Comparison of ENCODE assay signal across 9 mouse cellular contexts in genomic region chr15:79506460-79506859, GRCm38 (mm10). TPM values are rescaled to one million over a fixed set of nuclear protein-coding genes. Genes with fewer than 3 reads are reported as not detected.
DNase-seq lines count a peak whose midpoint lies in the region; ATAC-seq and TF ChIP-seq lines count a peak whose summit lies in the region.
"Had no signal": no experiment of that assay in that cellular context is flagged by ENCODE, and none has a peak within 500 bp of the region (broad histone marks: within the 10 kb centered on the region; RNA-seq: fewer than 3 reads in every experiment).

No protein-coding gene starts in this region.

- TF ChIP-seq EP300 in stomach, postnatal 0 days (optimal IDR thresholded peaks at IDR 0.05), result no peak

- no peak overlapping the region for H3K27ac ChIP-seq in intestine, embryonic 16.5 days (ENCODE audit: low read length)
- no peak overlapping the region for H3K27ac ChIP-seq in intestine, embryonic 15.5 days
- no peak overlapping the region for H3K27ac ChIP-seq in stomach, embryonic 14.5 days (ENCODE audit: low read length)
- H3K27ac ChIP-seq in stomach, postnatal 0 days (replicated peaks), result no peak overlapping the region
- H3K27ac ChIP-seq in limb, embryonic 13.5 days, result no peak overlapping the region

- no peaks in the 10 kb centered on the region for H3K36me3 ChIP-seq in intestine, embryonic 16.5 days (ENCODE audit: control insufficient read depth, insufficient read depth, low read length)
- no peaks in the 10 kb centered on the region for H3K36me3 ChIP-seq in intestine, embryonic 15.5 days
- H3K36me3 ChIP-seq in stomach, embryonic 14.5 days (ENCODE audit: control insufficient read depth, insufficient read depth, low read length), result no peaks in the 10 kb centered on the region
- no peaks in the 10 kb centered on the region for H3K36me3 ChIP-seq in stomach, postnatal 0 days (ENCODE audit: control insufficient read depth, insufficient read depth, low read length)
- H3K36me3 ChIP-seq in limb, embryonic 13.5 days, result no peaks in the 10 kb centered on the region

- H3K9me3 ChIP-seq in intestine, embryonic 16.5 days (ENCODE audit: control insufficient read depth, low read length), result no peaks in the 10 kb centered on the region
- H3K9me3 ChIP-seq in intestine, embryonic 15.5 days, result no peaks in the 10 kb centered on the region
- no peaks in the 10 kb centered on the region for H3K9me3 ChIP-seq in stomach, embryonic 14.5 days (ENCODE audit: control insufficient read depth, low read depth, low read length)
- no peaks in the 10 kb centered on the region for H3K9me3 ChIP-seq in stomach, postnatal 0 days (ENCODE audit: control insufficient read depth, low read length)
- no peaks in the 10 kb centered on the region for H3K9me3 ChIP-seq in limb, embryonic 13.5 days

- WGBS in intestine, embryonic 16.5 days, result 33% methylated on average over 7 of the region's 7 CpGs
- 27% methylated on average over 7 of the region's 7 CpGs for WGBS in intestine, embryonic 15.5 days
- WGBS in stomach, embryonic 14.5 days, result 29% methylated on average over 7 of the region's 7 CpGs
- 28% methylated on average over 7 of the region's 7 CpGs for WGBS in stomach, postnatal 0 days
- 32% methylated on average over 7 of the region's 7 CpGs for WGBS in limb, embryonic 13.5 days

- no peak for TF ChIP-seq CTCF in stomach, postnatal 0 days (IDR thresholded peaks at IDR 0.05; ENCODE audit: low read depth)

- no peak overlapping the region for H3K4me2 ChIP-seq in intestine, embryonic 16.5 days (ENCODE audit: low read depth, low read length)
- no peak overlapping the region for H3K4me2 ChIP-seq in intestine, embryonic 15.5 days (replicated peaks)
- peak overlapping the region; percentile 100; the same call in 1 of the 2 replicates for H3K4me2 ChIP-seq in stomach, embryonic 14.5 days (replicated peaks; ENCODE audit: low read depth, low read length)
- no peak overlapping the region for H3K4me2 ChIP-seq in stomach, postnatal 0 days (replicated peaks; ENCODE audit: low read depth)
- H3K4me2 ChIP-seq in limb, embryonic 13.5 days (replicated peaks), result peak overlapping the region; percentile 100; the same call in 1 of the 2 replicates

- no peak for ATAC-seq in intestine, embryonic 16.5 days
- ATAC-seq in intestine, embryonic 15.5 days, result no peak
- no peak for ATAC-seq in stomach, embryonic 14.5 days (ENCODE audit: insufficient number of reproducible peaks, insufficient read depth, low FRiP score, low read depth)
- ATAC-seq in stomach, postnatal 0 days (ENCODE audit: low FRiP score, low TSS enrichment), result no peak
- ATAC-seq in limb, embryonic 13.5 days (ENCODE audit: low FRiP score, low read depth), result no peak
- no peak for ATAC-seq in megakaryocyte progenitor cell, adult 5-6 weeks (replicated peaks; ENCODE audit: poor library complexity)

- peaks cover 73% of the 10 kb centered on the region for H3K27me3 ChIP-seq in intestine, embryonic 16.5 days (replicated peaks; ENCODE audit: control insufficient read depth, insufficient read depth, low read length)
- peaks cover 91% of the 10 kb centered on the region for H3K27me3 ChIP-seq in intestine, embryonic 15.5 days (replicated peaks)
- peaks cover 57% of the 10 kb centered on the region for H3K27me3 ChIP-seq in stomach, embryonic 14.5 days (ENCODE audit: control insufficient read depth, insufficient read depth, low read length)
- peaks cover 25% of the 10 kb centered on the region for H3K27me3 ChIP-seq in stomach, postnatal 0 days (ENCODE audit: control insufficient read depth, insufficient read depth, low read length)
- peaks cover 99% of the 10 kb centered on the region for H3K27me3 ChIP-seq in limb, embryonic 13.5 days

- H3K4me3 ChIP-seq in intestine, embryonic 16.5 days (ENCODE audit: low read length), result peak overlapping the region; percentile 66; the same call in 1 of the 2 replicates
- H3K4me3 ChIP-seq in intestine, embryonic 15.5 days (replicated peaks), result no peak overlapping the region
- H3K4me3 ChIP-seq in stomach, embryonic 14.5 days (ENCODE audit: low read depth, low read length), result no peak overlapping the region
- no peak overlapping the region for H3K4me3 ChIP-seq in stomach, postnatal 0 days (ENCODE audit: low read depth, low read length)
- peak overlapping the region; percentile 60; the same call in 1 of the 2 replicates for H3K4me3 ChIP-seq in limb, embryonic 13.5 days

- H3K4me1 ChIP-seq in intestine, embryonic 16.5 days (ENCODE audit: control insufficient read depth, insufficient read depth, low read length), result peaks cover 14% of the 10 kb centered on the region
- H3K4me1 ChIP-seq in intestine, embryonic 15.5 days (replicated peaks), result peaks cover 16% of the 10 kb centered on the region
- H3K4me1 ChIP-seq in stomach, embryonic 14.5 days (ENCODE audit: control insufficient read depth, insufficient read depth, low read length), result peaks cover 7% of the 10 kb centered on the region; the same call in 1 of the 2 replicates
- H3K4me1 ChIP-seq in stomach, postnatal 0 days (replicated peaks; ENCODE audit: control insufficient read depth, insufficient read depth), result peaks cover 3% of the 10 kb centered on the region; the same call in 1 of the 2 replicates
- H3K4me1 ChIP-seq in limb, embryonic 13.5 days, result peaks cover 22% of the 10 kb centered on the region

- no peak for DNase-seq in stomach, postnatal 0 days (ENCODE audit: low spot score)
- DNase-seq in Muller cell, postnatal 12 days (ENCODE audit: inconsistent ontology term), result no peak
- no peak for DNase-seq in adrenal gland, adult 2 months

- no peak overlapping the region for H3K9ac ChIP-seq in intestine, embryonic 16.5 days (ENCODE audit: low read depth, low read length)
- no peak overlapping the region for H3K9ac ChIP-seq in intestine, embryonic 15.5 days
- no peak overlapping the region for H3K9ac ChIP-seq in stomach, embryonic 14.5 days (replicated peaks; ENCODE audit: low read depth, low read length)
- no peak overlapping the region for H3K9ac ChIP-seq in stomach, postnatal 0 days (ENCODE audit: low read length)
- no peak overlapping the region for H3K9ac ChIP-seq in limb, embryonic 13.5 days

RNA-seq across cellular contexts. Expression of gene Kcnj4, which starts 1.4 kb away (rescaled TPM):
- not detected in 2 replicates for polyA plus RNA-seq in intestine, embryonic 16.5 days (2015; fragmentation: Nextera tagmentation; extraction: Ambion mirVana)
- polyA plus RNA-seq in intestine, embryonic 15.5 days (2015; fragmentation: Nextera tagmentation; extraction: Ambion mirVana), result not detected in 2 replicates
- not detected in 2 replicates for polyA plus RNA-seq in stomach, embryonic 14.5 days (2014; fragmentation: Nextera tagmentation; extraction: Ambion mirVana)
- polyA plus RNA-seq in stomach, postnatal 0 days (2015; fragmentation: Nextera tagmentation; extraction: Ambion mirVana), result not detected in 2 replicates
- not detected in 2 replicates for polyA plus RNA-seq in limb, embryonic 13.5 days (2015; fragmentation: Nextera tagmentation; extraction: Ambion mirVana)
- not detected in 2 replicates for total RNA-seq in megakaryocyte progenitor cell, adult 5-6 weeks (2015)
- total RNA-seq in megakaryocyte progenitor cell, adult 5-6 weeks (2017), result not detected in 2 replicates
- 1 to 10 TPM in 1 of 2 experiments, under 1 TPM in 1; 0.20 to 6.3 TPM for total RNA-seq in adrenal gland, adult 2 months (2021)
- 0.36 and 3.8 TPM in 2 replicates for polyA plus RNA-seq in adrenal gland, adult 2 months (2012; rRNA removed)
- polyA plus RNA-seq: liver, embryonic 16.5 days had no signal

RNA-seq across cellular contexts. Expression of gene Kdelr3, which starts 9.8 kb away (rescaled TPM):
- 72.5 and 74.5 TPM in 2 replicates for polyA plus RNA-seq in intestine, embryonic 16.5 days (2015; fragmentation: Nextera tagmentation; extraction: Ambion mirVana)
- 71.6 and 78.7 TPM in 2 replicates for polyA plus RNA-seq in intestine, embryonic 15.5 days (2015; fragmentation: Nextera tagmentation; extraction: Ambion mirVana)
- 82.3 and 83.9 TPM in 2 replicates for polyA plus RNA-seq in stomach, embryonic 14.5 days (2014; fragmentation: Nextera tagmentation; extraction: Ambion mirVana)
- 65.8 and 81.7 TPM in 2 replicates for polyA plus RNA-seq in stomach, postnatal 0 days (2015; fragmentation: Nextera tagmentation; extraction: Ambion mirVana)
- 123 and 133 TPM in 2 replicates for polyA plus RNA-seq in limb, embryonic 13.5 days (2015; fragmentation: Nextera tagmentation; extraction: Ambion mirVana)
- 0.12 TPM in 1 of 2 replicates, not detected in the other for total RNA-seq in megakaryocyte progenitor cell, adult 5-6 weeks (2015)
- 0.21 and 0.30 TPM in 2 replicates for total RNA-seq in megakaryocyte progenitor cell, adult 5-6 weeks (2017)
- 1 to 10 TPM; 1.9 to 4.1 TPM for total RNA-seq in adrenal gland, adult 2 months (2021)
- 2.9 and 3.1 TPM in 2 replicates for polyA plus RNA-seq in adrenal gland, adult 2 months (2012; rRNA removed)

RNA-seq across cellular contexts. Expression of gene Ddx17, which starts 40.1 kb away (rescaled TPM):
- 29.4 and 29.8 TPM in 2 replicates for polyA plus RNA-seq in intestine, embryonic 16.5 days (2015; fragmentation: Nextera tagmentation; extraction: Ambion mirVana)
- polyA plus RNA-seq in intestine, embryonic 15.5 days (2015; fragmentation: Nextera tagmentation; extraction: Ambion mirVana), result 39.3 and 41.2 TPM in 2 replicates
- polyA plus RNA-seq in stomach, embryonic 14.5 days (2014; fragmentation: Nextera tagmentation; extraction: Ambion mirVana), result 106 and 113 TPM in 2 replicates
- 15.5 and 17.1 TPM in 2 replicates for polyA plus RNA-seq in stomach, postnatal 0 days (2015; fragmentation: Nextera tagmentation; extraction: Ambion mirVana)
- 62.3 and 62.9 TPM in 2 replicates for polyA plus RNA-seq in limb, embryonic 13.5 days (2015; fragmentation: Nextera tagmentation; extraction: Ambion mirVana)
- 87.0 and 97.1 TPM in 2 replicates for total RNA-seq in megakaryocyte progenitor cell, adult 5-6 weeks (2015)
- total RNA-seq in megakaryocyte progenitor cell, adult 5-6 weeks (2017), result 129 and 165 TPM in 2 replicates
- total RNA-seq in adrenal gland, adult 2 months (2021), result 100 to 1,000 TPM; 230 to 248 TPM
- polyA plus RNA-seq in adrenal gland, adult 2 months (2012; rRNA removed), result 245 and 257 TPM in 2 replicates

RNA-seq across cellular contexts. Expression of gene Csnk1e, which starts 51.1 kb away (rescaled TPM):
- polyA plus RNA-seq in intestine, embryonic 16.5 days (2015; fragmentation: Nextera tagmentation; extraction: Ambion mirVana), result 28.9 and 30.8 TPM in 2 replicates
- polyA plus RNA-seq in intestine, embryonic 15.5 days (2015; fragmentation: Nextera tagmentation; extraction: Ambion mirVana), result 59.1 and 61.8 TPM in 2 replicates
- 64.3 and 70.3 TPM in 2 replicates for polyA plus RNA-seq in stomach, embryonic 14.5 days (2014; fragmentation: Nextera tagmentation; extraction: Ambion mirVana)
- polyA plus RNA-seq in stomach, postnatal 0 days (2015; fragmentation: Nextera tagmentation; extraction: Ambion mirVana), result 44.8 and 50.8 TPM in 2 replicates
- 109 and 116 TPM in 2 replicates for polyA plus RNA-seq in limb, embryonic 13.5 days (2015; fragmentation: Nextera tagmentation; extraction: Ambion mirVana)
- total RNA-seq in megakaryocyte progenitor cell, adult 5-6 weeks (2015), result 32.0 and 45.6 TPM in 2 replicates
- 29.1 and 30.7 TPM in 2 replicates for total RNA-seq in megakaryocyte progenitor cell, adult 5-6 weeks (2017)
- 10 to 100 TPM; 74.6 to 87.7 TPM for total RNA-seq in adrenal gland, adult 2 months (2021)
- 59.2 and 65.3 TPM in 2 replicates for polyA plus RNA-seq in adrenal gland, adult 2 months (2012; rRNA removed)

Comparison
In these comparisons a context has a peak if more than half of its experiments do, and no peak if none do; other contexts are left out.
1. H3K4me2 ChIP-seq: peak in stomach, embryonic 14.5 days (single experiment) and limb, embryonic 13.5 days (single experiment); none in intestine, embryonic 16.5 days (single experiment), intestine, embryonic 15.5 days (single experiment) and stomach, postnatal 0 days (single experiment).
2. H3K4me3 ChIP-seq: peak in intestine, embryonic 16.5 days (single experiment) and limb, embryonic 13.5 days (single experiment); none in intestine, embryonic 15.5 days (single experiment), stomach, embryonic 14.5 days (single experiment) and stomach, postnatal 0 days (single experiment).
3. RNA of gene Kdelr3, which starts 9.8 kb away (polyA plus RNA-seq): 123 to 133 TPM in limb, embryonic 13.5 days, 82.3 to 83.9 TPM in stomach, embryonic 14.5 days, 65.8 to 81.7 TPM in stomach, postnatal 0 days, 72.5 to 74.5 TPM in intestine, embryonic 16.5 days and 71.6 to 78.7 TPM in intestine, embryonic 15.5 days; 2.9 to 3.1 TPM in adrenal gland, adult 2 months; every median in the first group is over 10 times any median in the second.